22 mouse cellular contexts compared by ENCODE assay signal in genomic region chr4:135929828-135930227, GRCm38 (mm10). TPM values are rescaled to one million over a fixed set of nuclear protein-coding genes. Genes with fewer than 3 reads are reported as not detected.
DNase-seq lines count a peak whose midpoint lies in the region; ATAC-seq and TF ChIP-seq lines count a peak whose summit lies in the region.
"Had no signal": no experiment of that assay in that cellular context is flagged by ENCODE, and none has a peak within 500 bp of the region (broad histone marks: within the 10 kb centered on the region; RNA-seq: fewer than 3 reads in every experiment).

No protein-coding gene starts in this region.

- H3K4me3 ChIP-seq in intestine, embryonic 16.5 days (ENCODE audit: low read length): no peak overlapping the region
- no peak overlapping the region for H3K4me3 ChIP-seq in small intestine, adult 2 months (ENCODE audit: low read depth, low read length)
- H3K4me3 ChIP-seq in stomach, postnatal 0 days (ENCODE audit: low read depth, low read length): no peak overlapping the region
- H3K4me3 ChIP-seq: embryonic facial prominence, embryonic 13.5 days; embryonic facial prominence, embryonic 15.5 days; erythroblast, embryonic 14.5 days; forebrain, embryonic 10.5 days; forebrain, embryonic 12.5 days had no signal

- H3K4me1 ChIP-seq in intestine, embryonic 16.5 days (ENCODE audit: control insufficient read depth, insufficient read depth, low read length): peaks cover 7% of the 10 kb centered on the region
- peaks cover 2% of the 10 kb centered on the region; the same call in 1 of the 2 replicates for H3K4me1 ChIP-seq in small intestine, adult 2 months (ENCODE audit: control insufficient read depth, insufficient read depth, insufficient read length, low read length)
- no peaks in the 10 kb centered on the region for H3K4me1 ChIP-seq in stomach, postnatal 0 days (replicated peaks; ENCODE audit: control insufficient read depth, insufficient read depth)
- H3K4me1 ChIP-seq: embryonic facial prominence, embryonic 13.5 days; embryonic facial prominence, embryonic 15.5 days; forebrain, embryonic 12.5 days had no signal

- TF ChIP-seq EP300 in stomach, postnatal 0 days (optimal IDR thresholded peaks at IDR 0.05): no peak

- H3K9me3 ChIP-seq in intestine, embryonic 16.5 days (ENCODE audit: control insufficient read depth, low read length): no peaks in the 10 kb centered on the region
- H3K9me3 ChIP-seq in stomach, postnatal 0 days (ENCODE audit: control insufficient read depth, low read length): no peaks in the 10 kb centered on the region
- H3K9me3 ChIP-seq: embryonic facial prominence, embryonic 13.5 days; embryonic facial prominence, embryonic 15.5 days; forebrain, embryonic 10.5 days; forebrain, embryonic 12.5 days had no signal

- 58% methylated on average over 9 of the region's 9 CpGs for WGBS in intestine, embryonic 16.5 days
- 39% methylated on average over 9 of the region's 9 CpGs for WGBS in small intestine, adult 2 months
- 68% methylated on average over 9 of the region's 9 CpGs for WGBS in stomach, postnatal 0 days

- H3K4me2 ChIP-seq in intestine, embryonic 16.5 days (ENCODE audit: low read depth, low read length): no peak overlapping the region
- H3K4me2 ChIP-seq in stomach, postnatal 0 days (replicated peaks; ENCODE audit: low read depth): no peak overlapping the region
- H3K4me2 ChIP-seq: embryonic facial prominence, embryonic 13.5 days; embryonic facial prominence, embryonic 15.5 days; forebrain, embryonic 12.5 days had no signal

- peak overlapping the region; percentile 53 for H3K27ac ChIP-seq in intestine, embryonic 16.5 days (ENCODE audit: low read length)
- peak overlapping the region; percentile 53; the same call in 1 of the 2 replicates for H3K27ac ChIP-seq in small intestine, adult 2 months (ENCODE audit: insufficient read depth, low read depth, low read length)
- no peak overlapping the region for H3K27ac ChIP-seq in stomach, postnatal 0 days (replicated peaks)
- H3K27ac ChIP-seq: embryonic facial prominence, embryonic 13.5 days; embryonic facial prominence, embryonic 15.5 days; forebrain, embryonic 10.5 days; forebrain, embryonic 12.5 days had no signal

- peaks cover 12% of the 10 kb centered on the region; the same call in 1 of the 2 replicates for H3K36me3 ChIP-seq in intestine, embryonic 16.5 days (ENCODE audit: control insufficient read depth, insufficient read depth, low read length)
- H3K36me3 ChIP-seq in small intestine, adult 2 months (ENCODE audit: control insufficient read depth, insufficient read depth, low read length): peaks cover 64% of the 10 kb centered on the region
- no peaks in the 10 kb centered on the region; the same call in none of the 2 replicates for H3K36me3 ChIP-seq in stomach, postnatal 0 days (ENCODE audit: control insufficient read depth, insufficient read depth, low read length)

- H3K27me3 ChIP-seq in intestine, embryonic 16.5 days (replicated peaks; ENCODE audit: control insufficient read depth, insufficient read depth, low read length): no peaks in the 10 kb centered on the region
- no peaks in the 10 kb centered on the region for H3K27me3 ChIP-seq in small intestine, adult 2 months (ENCODE audit: control insufficient read depth, insufficient read depth, low read length)
- no peaks in the 10 kb centered on the region for H3K27me3 ChIP-seq in stomach, postnatal 0 days (ENCODE audit: control insufficient read depth, insufficient read depth, low read length)
- H3K27me3 ChIP-seq: embryonic facial prominence, embryonic 13.5 days; embryonic facial prominence, embryonic 15.5 days; forebrain, embryonic 12.5 days had no signal

- DNase-seq in stomach, postnatal 0 days (ENCODE audit: low spot score): no peak
- no peak for DNase-seq in heart, postnatal 4 days
- no peak for DNase-seq in spleen, postnatal 4 days (ENCODE audit: low spot score in 2 of 2)
- no peak for DNase-seq in right cerebral cortex, postnatal 4 days
- DNase-seq: adrenal gland, adult 2 months; adrenal gland, postnatal 10 days; adrenal gland, postnatal 25 days; cerebellum, adult 11-12 months; cerebellum, adult 2 months; cerebellum, adult 9-10 months; cerebellum, postnatal 10 days; cerebellum, postnatal 25 days had no signal

- TF ChIP-seq CTCF in small intestine, adult 2 months (IDR thresholded peaks at IDR 0.05; ENCODE audit: extremely low read depth, insufficient read length, insufficient replicate concordance, low read depth, low read length): no peak
- no peak for TF ChIP-seq CTCF in stomach, postnatal 0 days (IDR thresholded peaks at IDR 0.05; ENCODE audit: low read depth)

- peak; percentile 75; the same call in 1 of the 2 replicates for ATAC-seq in intestine, embryonic 16.5 days
- peak; percentile 30; the same call in 1 of the 2 replicates for ATAC-seq in stomach, postnatal 0 days (ENCODE audit: low FRiP score, low TSS enrichment)
- ATAC-seq: forebrain, embryonic 14.5 days; forebrain, embryonic 16.5 days had no signal

- no peak for TF ChIP-seq POLR2A in small intestine, adult 2 months (IDR thresholded peaks at IDR 0.05; ENCODE audit: low read depth, low read length)

- no peak overlapping the region for H3K9ac ChIP-seq in intestine, embryonic 16.5 days (ENCODE audit: low read depth, low read length)
- H3K9ac ChIP-seq in stomach, postnatal 0 days (ENCODE audit: low read length): no peak overlapping the region
- H3K9ac ChIP-seq: embryonic facial prominence, embryonic 13.5 days; embryonic facial prominence, embryonic 15.5 days; forebrain, embryonic 12.5 days had no signal

RNA-seq across cellular contexts. Expression of gene Fuca1, which starts 9.3 kb away (rescaled TPM):
- polyA plus RNA-seq in intestine, embryonic 16.5 days (2015; fragmentation: Nextera tagmentation; extraction: Ambion mirVana): 214 and 254 TPM in 2 replicates
- 62.8 and 108 TPM in 2 replicates for polyA plus RNA-seq in small intestine, adult 2 months (2012; rRNA removed)
- 171 and 179 TPM in 2 replicates for polyA plus RNA-seq in stomach, postnatal 0 days (2015; fragmentation: Nextera tagmentation; extraction: Ambion mirVana)
- 10 to 100 TPM; 42.4 to 45.9 TPM for total RNA-seq in heart, postnatal 4 days (2021)

RNA-seq across cellular contexts. Expression of gene Hmgcl, which starts 16.4 kb away (rescaled TPM):
- 147 and 165 TPM in 2 replicates for polyA plus RNA-seq in intestine, embryonic 16.5 days (2015; fragmentation: Nextera tagmentation; extraction: Ambion mirVana)
- polyA plus RNA-seq in small intestine, adult 2 months (2012; rRNA removed): 50.3 and 76.6 TPM in 2 replicates
- polyA plus RNA-seq in stomach, postnatal 0 days (2015; fragmentation: Nextera tagmentation; extraction: Ambion mirVana): 154 and 163 TPM in 2 replicates
- 10 to 100 TPM; 52.2 to 59.8 TPM for total RNA-seq in heart, postnatal 4 days (2021)

RNA-seq across cellular contexts. Expression of gene Gale, which starts 33.7 kb away (rescaled TPM):
- polyA plus RNA-seq in intestine, embryonic 16.5 days (2015; fragmentation: Nextera tagmentation; extraction: Ambion mirVana): 127 and 130 TPM in 2 replicates
- 116 and 163 TPM in 2 replicates for polyA plus RNA-seq in small intestine, adult 2 months (2012; rRNA removed)
- polyA plus RNA-seq in stomach, postnatal 0 days (2015; fragmentation: Nextera tagmentation; extraction: Ambion mirVana): 161 and 166 TPM in 2 replicates
- total RNA-seq in heart, postnatal 4 days (2021): 1 to 10 TPM; 7.6 to 9.8 TPM

RNA-seq across cellular contexts. Expression of gene Cnr2, which starts 34.6 kb away (rescaled TPM):
- polyA plus RNA-seq in intestine, embryonic 16.5 days (2015; fragmentation: Nextera tagmentation; extraction: Ambion mirVana): 0.43 and 0.66 TPM in 2 replicates
- polyA plus RNA-seq in small intestine, adult 2 months (2012; rRNA removed): 1.0 and 1.1 TPM in 2 replicates
- polyA plus RNA-seq in stomach, postnatal 0 days (2015; fragmentation: Nextera tagmentation; extraction: Ambion mirVana): 0.10 and 0.11 TPM in 2 replicates
- total RNA-seq in heart, postnatal 4 days (2021): under 1 TPM; 0.68 to 0.74 TPM
- polyA plus RNA-seq: C2C12; erythroblast, embryonic 14.5 days; forebrain, embryonic 16.5 days had no signal

RNA-seq across cellular contexts. Expression of gene Lypla2, which starts 42.6 kb away (rescaled TPM):
- 111 and 115 TPM in 2 replicates for polyA plus RNA-seq in intestine, embryonic 16.5 days (2015; fragmentation: Nextera tagmentation; extraction: Ambion mirVana)
- 79.6 and 166 TPM in 2 replicates for polyA plus RNA-seq in small intestine, adult 2 months (2012; rRNA removed)
- polyA plus RNA-seq in stomach, postnatal 0 days (2015; fragmentation: Nextera tagmentation; extraction: Ambion mirVana): 88.6 and 89.6 TPM in 2 replicates
- total RNA-seq in heart, postnatal 4 days (2021): 10 to 100 TPM; 46.3 to 46.9 TPM
